In the genomic region with DNA sequence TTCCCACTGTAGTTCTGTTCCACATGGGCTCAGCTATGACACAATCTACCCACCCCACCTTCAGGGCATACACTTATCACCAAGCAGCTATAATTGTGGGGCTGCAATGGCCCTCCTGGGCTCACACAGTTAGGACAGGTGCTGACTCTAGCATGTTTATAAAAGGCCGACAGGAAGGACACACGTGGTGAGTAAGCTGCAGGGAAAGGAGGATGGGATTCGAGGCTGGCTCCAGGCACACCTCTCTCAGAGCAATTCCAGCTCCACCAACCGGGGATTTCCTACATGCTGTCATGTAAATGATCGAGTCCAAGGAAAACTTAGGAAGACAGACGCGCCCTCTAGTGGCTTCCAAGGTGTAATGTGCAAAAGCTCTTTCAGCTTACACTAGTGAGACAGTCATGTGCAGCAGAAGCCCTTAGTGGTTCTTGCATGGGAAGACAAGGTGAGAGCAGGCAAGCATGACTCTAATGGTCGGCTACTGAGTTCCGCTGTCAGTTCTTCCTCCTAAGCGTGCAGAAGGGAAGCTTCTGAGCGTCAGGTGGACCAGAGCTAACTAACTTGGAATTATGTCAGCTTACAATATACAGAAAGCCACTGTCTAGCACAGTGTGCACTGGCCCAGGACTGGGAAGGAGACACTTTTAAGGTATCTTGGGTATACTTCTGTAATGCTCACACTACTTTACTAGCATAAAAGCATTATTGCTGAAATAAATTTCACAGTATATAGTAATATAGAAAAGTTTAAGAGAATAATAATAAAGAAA, we compare ENCODE assay signal across 7 mouse cellular contexts. TPM values are rescaled to one million over a fixed set of nuclear protein-coding genes. Genes with fewer than 3 reads are reported as not detected.
DNase-seq lines count a peak whose midpoint lies in the region; ATAC-seq lines count a peak whose summit lies in the region.

No protein-coding gene starts in this region.

- intact Hi-C loops in left cerebral cortex, postnatal 10 days (cut with DNase I) = no loop called here

- ATAC-seq in megakaryocyte-erythroid progenitor cell, adult 5-6 weeks (replicated peaks; ENCODE audit: low FRiP score, low TSS enrichment, poor library complexity, severe bottlenecking) = peak; percentile 55

- peak; percentile 61 for DNase-seq in adrenal gland, adult 8-10 months
- DNase-seq in embryo, embryonic 10 days (ENCODE audit: low spot score) = peak; percentile 89
- DNase-seq in gastrocnemius, postnatal 10 days = peak; percentile 70
- peak; percentile 39 for DNase-seq in hindlimb bud, embryonic 11.5 days (ENCODE audit: extremely low spot score, low read depth, low spot score)
- DNase-seq in left cerebral cortex, postnatal 10 days (ENCODE audit: extremely low spot score in 1 of 2, low spot score in 2 of 2) = peak; percentile 57 to 82
- DNase-seq in right cerebral cortex, postnatal 4 days = peak; percentile 76

RNA-seq across cellular contexts. Expression of a gene that starts 14.0 kb away (rescaled TPM):
- total RNA-seq in adrenal gland, adult 8-10 months (2022) = 10 to 100 TPM; 20.0 to 23.3 (median 22.1) TPM
- total RNA-seq in gastrocnemius, postnatal 10 days (2021) = 10 to 100 TPM in 1 of 2 experiments, 1 to 10 TPM in 1; 9.8 to 11.5 TPM
- total RNA-seq in left cerebral cortex, postnatal 10 days (2021) = 10 to 100 TPM; 12.3 to 12.5 TPM
- total RNA-seq in megakaryocyte-erythroid progenitor cell, adult 5-6 weeks (2014; fragmentation: Nextera tagmentation) = 19.5 and 24.2 TPM in 2 replicates
- 33.0 and 42.4 TPM in 2 replicates for total RNA-seq in megakaryocyte-erythroid progenitor cell, adult 5-6 weeks (2017)

Comparison
In these comparisons a context has a peak if more than half of its experiments do, and no peak if none do; other contexts are left out.
1. Peak in every context shown above with its lines: DNase-seq and ATAC-seq.
2. DNase-seq: peak in every context shown above with its lines; median percentile 89 in embryo, embryonic 10 days; 76 in right cerebral cortex, postnatal 4 days; 70 in gastrocnemius, postnatal 10 days; 70 in left cerebral cortex, postnatal 10 days; 61 in adrenal gland, adult 8-10 months; 39 in hindlimb bud, embryonic 11.5 days.